ENCODE assay signal across 21 mouse cellular contexts in the genomic region with DNA sequence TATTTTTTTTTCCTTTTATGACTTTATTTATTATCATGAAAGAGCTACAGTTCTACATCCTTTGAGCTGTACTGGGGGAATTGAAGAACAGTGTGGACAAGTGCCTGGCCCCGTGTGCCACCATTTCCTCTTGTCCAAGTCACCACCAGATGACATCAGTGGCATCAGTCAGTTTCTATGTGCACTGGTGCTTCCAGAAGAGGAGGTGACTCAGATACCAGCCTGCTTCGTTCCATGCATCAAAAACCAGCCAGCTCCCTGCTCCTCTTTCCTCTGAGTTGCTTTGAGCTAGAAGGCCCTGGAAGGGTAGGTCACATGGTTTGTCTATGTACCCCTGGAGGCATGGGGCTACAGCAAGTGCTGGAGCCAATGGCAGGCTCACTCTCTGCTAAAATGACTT. TPM values are rescaled to one million over a fixed set of nuclear protein-coding genes. Genes with fewer than 3 reads are reported as not detected.
DNase-seq lines count a peak whose midpoint lies in the region; ATAC-seq and TF ChIP-seq lines count a peak whose summit lies in the region.
"Had no signal": no experiment of that assay in that cellular context is flagged by ENCODE, and none has a peak within 500 bp of the region (broad histone marks: within the 10 kb centered on the region; RNA-seq: fewer than 3 reads in every experiment).

No protein-coding gene starts in this region.

- intact Hi-C loops in heart, postnatal 36 days (cut with DNase I): loop anchor here (2.0 kb wide), 1 partner anchor 44 kb away; no protein-coding TSS in a partner anchor

- no peaks in the 10 kb centered on the region for H3K9me3 ChIP-seq in heart, embryonic 15.5 days (replicated peaks)
- H3K9me3 ChIP-seq in kidney, embryonic 16.5 days (ENCODE audit: low read length): no peaks in the 10 kb centered on the region
- no peaks in the 10 kb centered on the region for H3K9me3 ChIP-seq in embryonic facial prominence, embryonic 10.5 days
- H3K9me3 ChIP-seq: forebrain, embryonic 12.5 days; hindbrain, embryonic 10.5 days; midbrain, embryonic 15.5 days had no signal

- no peak for ATAC-seq in heart, embryonic 15.5 days (replicated peaks; ENCODE audit: insufficient number of reproducible peaks, insufficient read depth, low FRiP score, low read depth)
- no peak for ATAC-seq in kidney, embryonic 16.5 days (ENCODE audit: low FRiP score, low TSS enrichment)
- ATAC-seq: hindbrain, postnatal 0 days; midbrain, embryonic 15.5 days had no signal

- H3K4me3 ChIP-seq in heart, embryonic 15.5 days: no peak overlapping the region
- H3K4me3 ChIP-seq in kidney, embryonic 16.5 days (ENCODE audit: low read length): no peak overlapping the region
- H3K4me3 ChIP-seq in embryonic facial prominence, embryonic 10.5 days: no peak overlapping the region
- H3K4me3 ChIP-seq in layer of hippocampus, adult 2 months: no peak overlapping the region
- H3K4me3 ChIP-seq: forebrain, embryonic 12.5 days; hindbrain, embryonic 10.5 days; midbrain, embryonic 15.5 days; myocyte had no signal

- no peak for DNase-seq in heart, postnatal 36 days
- DNase-seq in kidney, adult 18-20 months: no peak
- peak; percentile 59 for DNase-seq in 416B (ENCODE audit: low read depth)
- DNase-seq in embryonic facial prominence, embryonic 10.5 days (ENCODE audit: low spot score): peak; percentile 3
- no peak for DNase-seq in layer of hippocampus, adult 2 months (ENCODE audit: low spot score in 2 of 2)
- DNase-seq in gastrocnemius, adult 8-10 months (ENCODE audit: low spot score in 2 of 2): no peak
- DNase-seq: adrenal gland, adult 2 months; cerebellum, adult 8-10 months; gastrocnemius, postnatal 10 days; kidney, postnatal 25 days; lung, adult 2 months; spleen, adult 18-20 months; thymus, adult 2 months had no signal

- no peak overlapping the region for H3K4me2 ChIP-seq in heart, embryonic 15.5 days
- H3K4me2 ChIP-seq in kidney, embryonic 16.5 days (replicated peaks; ENCODE audit: low read depth, low read length): no peak overlapping the region
- H3K4me2 ChIP-seq: forebrain, embryonic 12.5 days; liver, embryonic 11.5 days; midbrain, embryonic 15.5 days had no signal

- H3K36me3 ChIP-seq in heart, embryonic 15.5 days: no peaks in the 10 kb centered on the region
- no peaks in the 10 kb centered on the region for H3K36me3 ChIP-seq in kidney, embryonic 16.5 days (ENCODE audit: insufficient read depth, low read length)
- no peaks in the 10 kb centered on the region for H3K36me3 ChIP-seq in embryonic facial prominence, embryonic 10.5 days (replicated peaks)
- H3K36me3 ChIP-seq: forebrain, embryonic 12.5 days; hindbrain, embryonic 10.5 days; midbrain, embryonic 15.5 days had no signal

- H3K4me1 ChIP-seq in heart, embryonic 15.5 days (replicated peaks): peaks cover 75% of the 10 kb centered on the region
- peaks cover 51% of the 10 kb centered on the region for H3K4me1 ChIP-seq in kidney, embryonic 16.5 days (ENCODE audit: insufficient read depth, low read length)
- H3K4me1 ChIP-seq in embryonic facial prominence, embryonic 10.5 days: peaks cover 24% of the 10 kb centered on the region
- H3K4me1 ChIP-seq: forebrain, embryonic 12.5 days; midbrain, embryonic 15.5 days had no signal

- no peak for TF ChIP-seq CTCF in layer of hippocampus, adult 2 months (conservative IDR thresholded peaks at IDR 0.05)

- 70% methylated on average over 2 of the region's 2 CpGs for WGBS in heart, embryonic 15.5 days
- 77% methylated on average over 2 of the region's 2 CpGs for WGBS in kidney, embryonic 16.5 days
- WGBS in embryonic facial prominence, embryonic 10.5 days: 85% methylated on average over 2 of the region's 2 CpGs

- no peak overlapping the region for H3K9ac ChIP-seq in heart, embryonic 15.5 days
- H3K9ac ChIP-seq in kidney, embryonic 16.5 days (replicated peaks; ENCODE audit: low read length): no peak overlapping the region
- H3K9ac ChIP-seq: forebrain, embryonic 12.5 days; midbrain, embryonic 15.5 days had no signal

- H3K27me3 ChIP-seq in heart, embryonic 15.5 days: no peaks in the 10 kb centered on the region
- H3K27me3 ChIP-seq in kidney, embryonic 16.5 days (ENCODE audit: insufficient read depth, low read length): no peaks in the 10 kb centered on the region
- H3K27me3 ChIP-seq in embryonic facial prominence, embryonic 10.5 days (replicated peaks; ENCODE audit: low read depth, poor library complexity, severe bottlenecking): no peaks in the 10 kb centered on the region
- H3K27me3 ChIP-seq: forebrain, embryonic 12.5 days; midbrain, embryonic 15.5 days had no signal

- peak overlapping the region; percentile 89; the same call in 1 of the 2 replicates for H3K27ac ChIP-seq in heart, embryonic 15.5 days
- peak overlapping the region; percentile 94 for H3K27ac ChIP-seq in kidney, embryonic 16.5 days (ENCODE audit: low read length)
- no peak overlapping the region for H3K27ac ChIP-seq in embryonic facial prominence, embryonic 10.5 days (replicated peaks)
- H3K27ac ChIP-seq in layer of hippocampus, adult 2 months: no peak overlapping the region
- H3K27ac ChIP-seq: forebrain, embryonic 12.5 days; hindbrain, embryonic 10.5 days; hindbrain, postnatal 0 days; midbrain, embryonic 15.5 days had no signal

RNA-seq across cellular contexts. Expression of a gene that starts 37.3 kb away (rescaled TPM):
- polyA plus RNA-seq in heart, embryonic 15.5 days (2015; fragmentation: Nextera tagmentation; extraction: Ambion mirVana): 35.9 and 36.3 TPM in 2 replicates
- 100 to 1,000 TPM in 1 of 2 experiments, 10 to 100 TPM in 1; 91.4 to 117 TPM for total RNA-seq in heart, postnatal 36 days (2021)
- polyA plus RNA-seq in kidney, embryonic 16.5 days (2015; fragmentation: Nextera tagmentation; extraction: Ambion mirVana): 16.9 and 20.0 TPM in 2 replicates
- polyA plus RNA-seq in embryonic facial prominence, embryonic 10.5 days (2016; fragmentation: Nextera tagmentation; extraction: Ambion mirVana): 11.3 and 11.8 TPM in 2 replicates
- 10 to 100 TPM; 32.9 to 34.6 TPM for total RNA-seq in layer of hippocampus, adult 2 months (2021)
- total RNA-seq in gastrocnemius, adult 8-10 months (2022): 10 to 100 TPM; 16.3 to 20.3 (median 18.4) TPM

Comparison
In these comparisons a context has a peak if more than half of its experiments do, and no peak if none do; other contexts are left out.
1. H3K27ac ChIP-seq: peak in heart, embryonic 15.5 days (single experiment) and kidney, embryonic 16.5 days (single experiment); none in embryonic facial prominence, embryonic 10.5 days (single experiment) and layer of hippocampus, adult 2 months (single experiment).
2. DNase-seq: peak in 416B (single experiment) and embryonic facial prominence, embryonic 10.5 days (single experiment); none in heart, postnatal 36 days (0 of 2), kidney, adult 18-20 months (single experiment), layer of hippocampus, adult 2 months (0 of 2) and gastrocnemius, adult 8-10 months (0 of 2).